Mouse (Mus musculus) c-Kit-positive CD71-positive TER-119-positive erythroid progenitor cells, embryonic 14.5 days (primary cell): ENCODE data around the gene Defb29.

Experiments
- DNase-seq: peaks from one replicate; pipeline ENCODE4 v3.0.0-alpha.2; 2013; ENCODE audit warnings: low spot score

Gene Defb29

GRCm38 (mm10) chr2:152500863-152501229 is 39.1 kb downstream of the Defb29 start:
- DNase-seq, result no peak

- DNase-seq, result no peak
These were observed 39.6 kb downstream of the Defb29 start for GRCm38 (mm10) chr2:152500204-152500862.

- no peak for DNase-seq
These were observed 41.9 kb downstream of the Defb29 start for GRCm38 (mm10) chr2:152498020-152498419.

GRCm38 (mm10) chr2:152493151-152493550 is 46.7 kb downstream of the Defb29 start:
- no peak for DNase-seq

GRCm38 (mm10) chr2:152490038-152490437 is 49.9 kb downstream of the Defb29 start, which contains the start of gene Defb22:
Gene Defb22, minus strand, starts transcription at chr2:152490138.
- DNase-seq, result no peak
